Mouse (Mus musculus) myocyte (in vitro differentiated cells): ENCODE results near the gene Stard10.

Experiments used
- CEBPB ChIP-seq: IDR thresholded peaks from 2 replicates; pipeline ENCODE4 v1.6.1; 2011; ENCODE audit warnings: mild to moderate bottlenecking, moderate library complexity; ENCODE audit not compliant: poor library complexity, insufficient read depth, severe bottlenecking
- E2F4 ChIP-seq: IDR thresholded peaks from one replicate; pipeline ENCODE4 v1.6.1; 2011; ENCODE audit warnings: mild to moderate bottlenecking, control low read depth, moderate library complexity; ENCODE audit not compliant: insufficient read depth
- MAX ChIP-seq: IDR thresholded peaks from one replicate; pipeline ENCODE4 v1.6.1; 2011; ENCODE audit warnings: low read depth, mild to moderate bottlenecking, control low read depth
- MYOD1 ChIP-seq, 3 experiments: IDR thresholded peaks; one replicate each; pipeline ENCODE4 v1.6.1; 2011; ENCODE audit warnings: control low read depth in 2 of 3, low read depth in 2 of 3, mild to moderate bottlenecking in 2 of 3, moderate library complexity in 1 of 3; ENCODE audit not compliant: insufficient read length in 2 of 3, control insufficient read depth in 1 of 3
- POLR2A ChIP-seq: IDR thresholded peaks from one replicate; pipeline ENCODE4 v1.6.1; 2011; ENCODE audit warnings: low read depth, mild to moderate bottlenecking, control low read depth, moderate library complexity; ENCODE audit not compliant: insufficient read length
- POLR2AphosphoS2 ChIP-seq: IDR thresholded peaks from one replicate; pipeline ENCODE4 v1.6.1; 2011; ENCODE audit warnings: low read depth, control low read depth; ENCODE audit not compliant: insufficient read length
- TCF12 ChIP-seq: IDR thresholded peaks from one replicate; pipeline ENCODE4 v1.6.1; 2011; ENCODE audit warnings: mild to moderate bottlenecking, control low read depth; ENCODE audit not compliant: poor library complexity, insufficient read depth, severe bottlenecking

DNA sequence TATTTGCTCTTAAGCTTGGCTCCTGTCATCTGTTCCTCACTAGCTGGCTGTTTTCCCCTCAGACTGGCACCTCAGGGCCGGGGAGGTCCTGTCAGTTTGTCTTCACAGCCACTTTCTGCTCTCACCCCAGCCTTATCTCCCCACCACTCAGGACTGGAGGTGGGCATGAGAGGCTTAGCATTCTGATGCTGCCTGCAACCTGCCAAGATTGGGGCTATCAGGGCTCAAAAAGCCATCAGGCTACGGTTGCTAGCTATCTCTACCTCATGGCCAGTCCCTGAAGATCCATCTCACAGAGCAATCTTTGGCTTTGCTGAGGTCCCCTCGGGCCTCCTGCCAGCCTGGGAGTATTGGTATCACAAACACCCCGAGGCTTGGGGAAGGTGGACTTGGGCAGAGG lies 2.0 kb downstream of the Stard10 start:
- no peak for TF ChIP-seq POLR2AphosphoS2
- no peak for TF ChIP-seq POLR2A
- no peak for TF ChIP-seq E2F4
- no peak for TF ChIP-seq TCF12
- no peak for TF ChIP-seq MAX
- TF ChIP-seq CEBPB, result no peak
- no peak for TF ChIP-seq MYOD1 (IDR thresholded peaks at IDR 0.05; ENCODE audit: control insufficient read depth in 1 of 3, insufficient read length in 2 of 3, low read depth in 2 of 3)
